Mouse (Mus musculus): ENCODE data around the gene Gm9918.

GRCm38 (mm10) chr15:102287395-102287794, 17.0 kb downstream of the Gm9918 start:
- TF ChIP-seq POLR2A (IDR thresholded peaks at IDR 0.05; ENCODE audit: borderline replicate concordance, extremely low read depth, insufficient read depth, insufficient read length, poor library complexity, severe bottlenecking) (no peak), CTCF (IDR thresholded peaks at IDR 0.05; ENCODE audit: borderline replicate concordance, extremely low read depth, insufficient read depth, insufficient read length) (peak; percentile 38; the same call in 1 of the 2 replicates)

Measured in brain, embryonic 14.5 days (tissue).